Mouse (Mus musculus): Measurements from ENCODE around the gene Elovl1. TPM values are rescaled to one million over a fixed set of nuclear protein-coding genes. Genes with fewer than 3 reads are reported as not detected.

Gene Elovl1
- polyA plus RNA-seq, 1 experiment, result 136 TPM

DNA sequence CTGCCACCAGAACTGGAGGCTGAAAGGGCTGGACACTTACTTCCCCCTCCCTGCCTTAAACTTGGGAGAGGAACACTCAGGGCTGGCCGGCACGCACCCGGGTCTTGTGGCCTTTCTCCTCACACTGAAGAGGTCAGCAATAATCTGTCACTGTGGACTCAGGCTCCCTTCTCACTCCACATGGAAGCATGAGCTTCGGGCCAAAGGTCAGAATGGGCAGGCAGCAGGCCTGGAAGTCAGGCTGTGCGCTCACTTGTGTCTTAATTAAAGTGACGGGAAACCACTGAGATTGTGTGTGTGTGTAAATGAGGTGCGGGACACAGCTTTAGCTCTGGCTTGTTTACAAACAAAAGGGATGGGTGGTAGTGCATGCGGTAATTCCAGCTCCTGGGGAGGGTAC is 4.4 kb downstream of the Elovl1 start:
- TF ChIP-seq CEBPB (IDR thresholded peaks at IDR 0.05; ENCODE audit: insufficient read depth, poor library complexity, severe bottlenecking) (no peak), USF1 (IDR thresholded peaks at IDR 0.05; ENCODE audit: low read depth) (no peak), MYOG (IDR thresholded peaks at IDR 0.05; ENCODE audit: control insufficient read depth in 1 of 3, insufficient read depth in 1 of 3, insufficient read length in 2 of 3, low read depth in 2 of 3) (no peak), MAX (IDR thresholded peaks at IDR 0.05; ENCODE audit: low read depth) (no peak), TCF12 (IDR thresholded peaks at IDR 0.05; ENCODE audit: insufficient read depth, poor library complexity, severe bottlenecking) (no peak), SRF (IDR thresholded peaks at IDR 0.05; ENCODE audit: control insufficient read depth, insufficient read length, low read depth) (no peak), POLR2A (IDR thresholded peaks at IDR 0.05; ENCODE audit: insufficient read length, low read depth) (no peak), POLR2AphosphoS2 (IDR thresholded peaks at IDR 0.05; ENCODE audit: insufficient read length, low read depth) (no peak), REST (IDR thresholded peaks at IDR 0.05; ENCODE audit: insufficient read depth, insufficient read length) (no peak), MYOD1 (IDR thresholded peaks at IDR 0.05; ENCODE audit: control insufficient read depth in 1 of 3, insufficient read length in 2 of 3, low read depth in 2 of 3) (no peak)
- Histone ChIP-seq H3K4me3 (no peak overlapping the region), H3K79me2 (ENCODE audit: control insufficient read depth, insufficient read depth) (peaks cover 57% of the 10 kb centered on the region), H3ac (ENCODE audit: control insufficient read depth, insufficient read length) (no peak overlapping the region), H3K4me2 (ENCODE audit: low read depth) (no peak overlapping the region), H3K27me3 (ENCODE audit: control insufficient read depth, insufficient read depth, insufficient read length) (no peaks in the 10 kb centered on the region), H3K36me3 (ENCODE audit: control insufficient read depth, insufficient read depth) (peaks cover 35% of the 10 kb centered on the region)

DNA sequence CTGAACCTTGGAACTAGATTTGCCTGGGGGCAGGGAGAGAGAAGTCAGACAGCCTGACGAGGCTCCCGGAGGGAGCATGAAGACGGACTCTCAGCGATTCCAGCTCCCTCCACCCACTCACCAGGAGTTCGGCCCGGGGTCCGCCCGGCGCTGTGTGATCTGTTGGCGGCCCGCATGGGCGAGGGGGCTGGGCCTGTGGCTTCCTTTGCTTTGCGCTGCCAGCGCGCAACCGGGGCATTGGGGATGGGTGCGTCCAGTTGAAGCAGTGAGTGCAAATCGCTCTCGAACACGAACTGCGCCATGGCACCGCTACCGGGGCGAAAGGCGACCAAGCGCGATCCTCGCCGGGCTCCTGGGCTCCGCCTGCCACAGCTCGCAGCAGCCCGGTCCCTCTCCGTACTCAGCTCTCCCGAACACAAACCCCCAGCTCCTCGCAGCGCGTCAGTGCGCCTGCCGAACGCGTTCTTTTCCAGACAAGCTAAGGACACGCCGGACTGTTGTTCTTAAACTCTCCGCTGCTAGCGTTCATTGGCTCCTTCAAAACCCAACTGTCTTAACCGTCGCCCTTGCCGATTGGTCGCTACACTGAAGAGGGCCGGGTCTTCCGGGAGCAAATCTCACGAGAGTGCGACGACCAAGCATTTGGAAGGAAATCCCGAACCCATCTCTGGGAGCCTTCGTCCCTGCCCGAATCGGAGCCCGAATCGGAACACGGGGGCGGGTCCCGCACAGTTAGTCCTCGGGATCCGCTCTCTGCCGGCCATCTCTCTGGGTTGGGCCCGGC is 9.1 kb downstream of the Elovl1 start, which contains the start of gene Cdc20:
Cdc20 (minus strand) TSS at position 533 of the 784 bp plus-strand sequence.
- H3K79me2 ChIP-seq (ENCODE audit: control insufficient read depth, insufficient read depth), result peaks cover 24% of the 10 kb centered on the region
- no peaks in the 10 kb centered on the region for H3K27me3 ChIP-seq (ENCODE audit: control insufficient read depth, insufficient read depth, insufficient read length)
- peak within 1 kb of the TSS; percentile 45 for H3ac ChIP-seq (ENCODE audit: control insufficient read depth, insufficient read length)
- peak within 1 kb of the TSS; percentile 71 for H3K4me2 ChIP-seq (ENCODE audit: low read depth)
- H3K4me3 ChIP-seq, result peak within 1 kb of the TSS; percentile 42
- no peak for TF ChIP-seq USF1 (IDR thresholded peaks at IDR 0.05; ENCODE audit: low read depth)
- no peak for TF ChIP-seq TCF3 (IDR thresholded peaks at IDR 0.05; ENCODE audit: insufficient read length, low read depth)
- TF ChIP-seq E2F4 (IDR thresholded peaks at IDR 0.05; ENCODE audit: insufficient read depth), result peak; percentile 91
- TF ChIP-seq POLR2A (IDR thresholded peaks at IDR 0.05; ENCODE audit: insufficient read length, low read depth), result peak; percentile 84
- TF ChIP-seq SRF (IDR thresholded peaks at IDR 0.05; ENCODE audit: control insufficient read depth, insufficient read length, low read depth), result no peak
- TF ChIP-seq MAX (IDR thresholded peaks at IDR 0.05; ENCODE audit: low read depth), result peak; percentile 96
- TF ChIP-seq POLR2AphosphoS2 (IDR thresholded peaks at IDR 0.05; ENCODE audit: insufficient read length, low read depth), result peak; percentile 70
- peaks cover 20% of the 10 kb centered on the region for H3K36me3 ChIP-seq (ENCODE audit: control insufficient read depth, insufficient read depth)

DNA sequence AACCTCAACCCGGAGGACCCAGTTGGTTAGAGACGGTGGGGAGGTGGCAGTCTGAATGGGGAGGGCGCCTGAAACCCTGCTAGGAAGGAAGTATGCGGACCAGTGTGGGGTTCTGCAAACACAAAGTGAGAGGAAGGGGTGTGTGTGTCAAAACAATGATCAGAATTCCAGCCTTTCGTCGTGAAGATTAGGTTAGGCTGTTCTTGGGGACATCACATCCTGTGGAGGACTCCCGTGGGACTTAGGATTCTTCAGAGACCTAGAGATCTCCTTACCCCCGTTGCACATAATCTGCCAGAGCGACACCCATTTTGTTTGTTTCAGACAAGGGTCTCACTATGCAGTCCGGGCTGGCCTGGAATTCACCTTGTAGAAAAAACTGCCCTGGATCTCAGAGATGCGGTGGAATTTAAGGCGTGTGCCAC is 9.9 kb downstream of the Elovl1 start:
- Histone ChIP-seq H3K36me3 (ENCODE audit: control insufficient read depth, insufficient read depth) (peaks cover 13% of the 10 kb centered on the region), H3K79me2 (ENCODE audit: control insufficient read depth, insufficient read depth) (peaks cover 24% of the 10 kb centered on the region), H3K4me2 (ENCODE audit: low read depth) (peak overlapping the region; percentile 68), H3K4me3 (peak overlapping the region; percentile 42), H3K27me3 (ENCODE audit: control insufficient read depth, insufficient read depth, insufficient read length) (no peaks in the 10 kb centered on the region), H3ac (ENCODE audit: control insufficient read depth, insufficient read length) (no peak overlapping the region)
- no peak for TF ChIP-seq TCF3 (IDR thresholded peaks at IDR 0.05; ENCODE audit: insufficient read length, low read depth)
- TF ChIP-seq E2F4 (IDR thresholded peaks at IDR 0.05; ENCODE audit: insufficient read depth), result no peak
- TF ChIP-seq TCF12 (IDR thresholded peaks at IDR 0.05; ENCODE audit: insufficient read depth, poor library complexity, severe bottlenecking), result no peak
- no peak for TF ChIP-seq CEBPB (IDR thresholded peaks at IDR 0.05; ENCODE audit: insufficient read depth, poor library complexity, severe bottlenecking)
- TF ChIP-seq MYOD1 (IDR thresholded peaks at IDR 0.05; ENCODE audit: control insufficient read depth in 1 of 3, insufficient read length in 2 of 3, low read depth in 2 of 3), result no peak
- TF ChIP-seq SRF (IDR thresholded peaks at IDR 0.05; ENCODE audit: control insufficient read depth, insufficient read length, low read depth), result no peak
- no peak for TF ChIP-seq USF1 (IDR thresholded peaks at IDR 0.05; ENCODE audit: low read depth)
- no peak for TF ChIP-seq MYOG (IDR thresholded peaks at IDR 0.05; ENCODE audit: control insufficient read depth in 1 of 3, insufficient read depth in 1 of 3, insufficient read length in 2 of 3, low read depth in 2 of 3)
- TF ChIP-seq MAX (IDR thresholded peaks at IDR 0.05; ENCODE audit: low read depth), result no peak
- TF ChIP-seq POLR2A (IDR thresholded peaks at IDR 0.05; ENCODE audit: insufficient read length, low read depth), result no peak
- no peak for TF ChIP-seq REST (IDR thresholded peaks at IDR 0.05; ENCODE audit: insufficient read depth, insufficient read length)
- no peak for TF ChIP-seq POLR2AphosphoS2 (IDR thresholded peaks at IDR 0.05; ENCODE audit: insufficient read length, low read depth)

DNA sequence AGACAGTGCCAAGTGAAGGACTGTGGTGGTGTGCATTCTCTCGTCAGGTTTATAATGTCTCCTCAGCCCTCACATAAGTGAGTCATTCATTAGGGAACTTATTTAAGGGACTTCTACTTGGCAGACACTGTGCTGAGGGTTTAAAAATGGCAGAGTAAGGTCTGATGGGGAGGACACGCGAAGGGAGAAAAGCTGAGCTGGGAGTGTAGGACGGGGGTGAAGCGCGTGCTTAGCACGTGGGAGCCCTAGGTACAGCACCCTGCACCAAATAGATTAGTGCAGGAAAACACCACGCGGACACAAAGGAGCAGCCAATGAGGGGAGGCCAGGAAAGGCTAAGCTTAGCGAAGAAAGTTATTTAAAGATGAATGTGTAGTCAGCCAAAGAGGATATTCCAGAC is 17.2 kb downstream of the Elovl1 start:
- Histone ChIP-seq H3K4me3 (no peak overlapping the region), H3K27me3 (ENCODE audit: control insufficient read depth, insufficient read depth, insufficient read length) (peaks cover 20% of the 10 kb centered on the region), H3ac (ENCODE audit: control insufficient read depth, insufficient read length) (no peak overlapping the region), H3K4me2 (ENCODE audit: low read depth) (no peak overlapping the region), H3K36me3 (ENCODE audit: control insufficient read depth, insufficient read depth) (no peaks in the 10 kb centered on the region), H3K79me2 (ENCODE audit: control insufficient read depth, insufficient read depth) (no peaks in the 10 kb centered on the region)
- TF ChIP-seq POLR2A (IDR thresholded peaks at IDR 0.05; ENCODE audit: insufficient read length, low read depth), result no peak
- no peak for TF ChIP-seq MYOG (IDR thresholded peaks at IDR 0.05; ENCODE audit: control insufficient read depth in 1 of 3, insufficient read depth in 1 of 3, insufficient read length in 2 of 3, low read depth in 2 of 3)

DNA sequence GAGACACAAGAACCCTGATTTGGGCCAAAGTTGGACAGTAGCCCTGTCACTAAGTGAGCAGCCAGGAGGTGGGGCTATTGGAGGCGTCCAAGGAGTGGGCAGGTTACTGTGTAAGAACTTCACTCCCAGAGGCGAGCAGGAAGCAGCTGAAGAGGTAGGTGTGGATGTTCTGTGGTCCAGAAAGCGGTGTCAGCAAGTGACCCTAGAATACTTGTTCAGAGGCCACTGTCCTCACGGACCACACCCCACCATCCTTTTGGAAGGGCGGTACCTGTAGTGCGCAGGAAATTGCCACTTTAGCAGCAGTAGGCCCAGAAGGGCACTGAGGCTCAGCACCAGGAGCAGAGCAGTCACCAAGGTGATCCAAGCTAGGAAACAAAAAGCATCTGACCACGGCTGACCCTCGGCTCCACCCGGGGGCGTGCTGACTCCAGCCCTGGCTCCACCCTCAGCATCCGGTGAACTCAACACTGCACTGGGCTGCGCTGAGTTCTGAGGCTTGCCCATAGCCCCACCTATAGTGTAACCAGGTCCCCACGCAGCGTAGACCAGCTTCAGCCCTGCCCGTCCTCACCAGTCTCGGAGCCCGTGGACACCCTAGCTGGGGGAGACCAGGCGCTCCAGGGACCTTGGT is 18.0 kb downstream of the Elovl1 start:
- Histone ChIP-seq H3K4me3 (no peak overlapping the region), H3K79me2 (ENCODE audit: control insufficient read depth, insufficient read depth) (no peaks in the 10 kb centered on the region), H3K27me3 (ENCODE audit: control insufficient read depth, insufficient read depth, insufficient read length) (peaks cover 28% of the 10 kb centered on the region), H3K4me2 (ENCODE audit: low read depth) (peak overlapping the region; percentile 50), H3ac (ENCODE audit: control insufficient read depth, insufficient read length) (no peak overlapping the region), H3K36me3 (ENCODE audit: control insufficient read depth, insufficient read depth) (no peaks in the 10 kb centered on the region)
- TF ChIP-seq POLR2A (IDR thresholded peaks at IDR 0.05; ENCODE audit: insufficient read length, low read depth) (no peak), SRF (IDR thresholded peaks at IDR 0.05; ENCODE audit: control insufficient read depth, insufficient read length, low read depth) (no peak), CEBPB (IDR thresholded peaks at IDR 0.05; ENCODE audit: insufficient read depth, poor library complexity, severe bottlenecking) (no peak), MAX (IDR thresholded peaks at IDR 0.05; ENCODE audit: low read depth) (no peak), USF1 (IDR thresholded peaks at IDR 0.05; ENCODE audit: low read depth) (no peak), POLR2AphosphoS2 (IDR thresholded peaks at IDR 0.05; ENCODE audit: insufficient read length, low read depth) (no peak), TCF3 (IDR thresholded peaks at IDR 0.05; ENCODE audit: insufficient read length, low read depth) (no peak), E2F4 (IDR thresholded peaks at IDR 0.05; ENCODE audit: insufficient read depth) (no peak), MYOG (IDR thresholded peaks at IDR 0.05; ENCODE audit: control insufficient read depth in 1 of 3, insufficient read depth in 1 of 3, insufficient read length in 2 of 3, low read depth in 2 of 3) (no peak), MYOD1 (IDR thresholded peaks at IDR 0.05; ENCODE audit: control insufficient read depth in 1 of 3, insufficient read length in 2 of 3, low read depth in 2 of 3) (no peak), TCF12 (IDR thresholded peaks at IDR 0.05; ENCODE audit: insufficient read depth, poor library complexity, severe bottlenecking) (no peak), REST (IDR thresholded peaks at IDR 0.05; ENCODE audit: insufficient read depth, insufficient read length) (no peak)

All from myocyte (in vitro differentiated cells).